Mouse (Mus musculus) heart, embryonic 12.5 days (tissue): ENCODE data around the gene Prr15l. TPM values are rescaled to one million over a fixed set of nuclear protein-coding genes. Genes with fewer than 3 reads are reported as not detected.
A peak's percentile ranks its signal among the peaks of the same experiment; 100 is the strongest.

Experiments
- ATAC-seq: fragments of 200-750 bp; cut with Nextera tagmentation; 2 replicates; pipeline ENCODE4 v1.8.0; 2017; ENCODE audit warnings: moderate TSS enrichment, moderate library complexity; ENCODE audit not compliant: insufficient number of reproducible peaks, low FRiP score
- H3K27ac ChIP-seq: fragments of 300-500 bp; sonication (generic); 2 replicates; pipeline ENCODE4 v1.5.1; 2016; ENCODE audit warnings: mild to moderate bottlenecking, moderate library complexity; ENCODE audit not compliant: poor library complexity, severe bottlenecking
- H3K27me3 ChIP-seq: fragments of 300-500 bp; sonication (generic); replicated peaks from 2 replicates; pipeline ENCODE4 v1.6.1; 2016; ENCODE audit warnings: mild to moderate bottlenecking, moderate library complexity
- H3K36me3 ChIP-seq: fragments of 300-500 bp; sonication (generic); 2 replicates; pipeline ENCODE4 v1.6.1; 2016; ENCODE audit warnings: mild to moderate bottlenecking, moderate library complexity
- H3K4me1 ChIP-seq: fragments of 300-500 bp; sonication (generic); replicated peaks from 2 replicates; pipeline ENCODE4 v1.6.1; 2016; ENCODE audit warnings: mild to moderate bottlenecking
- H3K4me2 ChIP-seq: fragments of 300-500 bp; sonication (generic); 2 replicates; pipeline ENCODE4 v1.6.1; 2016; ENCODE audit warnings: mild to moderate bottlenecking, moderate library complexity
- H3K4me3 ChIP-seq: fragments of 300-500 bp; sonication (generic); 2 replicates; pipeline ENCODE4 v1.5.1; 2016; ENCODE audit warnings: mild to moderate bottlenecking
- H3K9ac ChIP-seq: fragments of 300-500 bp; sonication (generic); 2 replicates; pipeline ENCODE4 v1.6.1; 2016; ENCODE audit warnings: mild to moderate bottlenecking, moderate library complexity
- H3K9me3 ChIP-seq: fragments of 300-500 bp; sonication (generic); replicated peaks from 2 replicates; pipeline ENCODE4 v1.6.1; 2016; ENCODE audit warnings: mild to moderate bottlenecking, moderate library complexity
- WGBS: fragments of 180-500 bp; shearing (Covaris S2); methylation state at CpG from one replicate; pipeline ENCODE4 v1.1.7; 2016; 5-methylcytosine and 5-hydroxymethylcytosine counted together
- polyA plus RNA-seq: library from polyadenylated mRNA; unstranded; fragments of >200 nt; fragmentation: Nextera tagmentation; extraction: Ambion mirVana; gene quantifications from 2 replicates; pipeline ENCODE4 v1.2.1, GENCODE M21; 2016

Gene Prr15l
- polyA plus RNA-seq, 1 experiment from 2014 or later, result 0.46 TPM

DNA sequence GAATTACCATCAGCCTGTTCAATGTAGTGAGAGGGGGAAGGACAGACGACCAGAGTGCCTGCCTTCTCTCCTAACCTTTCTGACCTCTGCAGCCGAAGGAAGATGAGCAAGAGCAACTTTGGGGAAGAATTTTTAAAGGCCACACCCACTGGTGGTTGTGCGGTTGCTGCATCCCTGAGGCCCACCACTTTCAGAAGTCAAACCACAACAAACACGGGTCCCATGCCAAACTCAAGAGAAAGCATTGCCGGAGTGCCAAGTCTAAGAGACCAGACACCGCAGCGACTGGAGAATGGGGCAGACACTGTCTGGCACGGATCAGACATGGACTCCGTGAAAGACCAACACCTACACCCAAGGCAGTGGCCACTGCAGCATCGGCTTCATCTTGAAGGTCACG is 3.0 kb upstream of the Prr15l start:
- Histone ChIP-seq H3K27me3 (peaks cover 30% of the 10 kb centered on the region), H3K9ac (no peak overlapping the region), H3K9me3 (no peaks in the 10 kb centered on the region), H3K27ac (no peak overlapping the region), H3K4me2 (no peak overlapping the region), H3K36me3 (no peaks in the 10 kb centered on the region), H3K4me1 (peaks cover 4% of the 10 kb centered on the region; the same call in 1 of the 2 replicates), H3K4me3 (no peak overlapping the region)
- no peak for ATAC-seq
- WGBS, result 72% methylated on average over 11 of the region's 11 CpGs

DNA sequence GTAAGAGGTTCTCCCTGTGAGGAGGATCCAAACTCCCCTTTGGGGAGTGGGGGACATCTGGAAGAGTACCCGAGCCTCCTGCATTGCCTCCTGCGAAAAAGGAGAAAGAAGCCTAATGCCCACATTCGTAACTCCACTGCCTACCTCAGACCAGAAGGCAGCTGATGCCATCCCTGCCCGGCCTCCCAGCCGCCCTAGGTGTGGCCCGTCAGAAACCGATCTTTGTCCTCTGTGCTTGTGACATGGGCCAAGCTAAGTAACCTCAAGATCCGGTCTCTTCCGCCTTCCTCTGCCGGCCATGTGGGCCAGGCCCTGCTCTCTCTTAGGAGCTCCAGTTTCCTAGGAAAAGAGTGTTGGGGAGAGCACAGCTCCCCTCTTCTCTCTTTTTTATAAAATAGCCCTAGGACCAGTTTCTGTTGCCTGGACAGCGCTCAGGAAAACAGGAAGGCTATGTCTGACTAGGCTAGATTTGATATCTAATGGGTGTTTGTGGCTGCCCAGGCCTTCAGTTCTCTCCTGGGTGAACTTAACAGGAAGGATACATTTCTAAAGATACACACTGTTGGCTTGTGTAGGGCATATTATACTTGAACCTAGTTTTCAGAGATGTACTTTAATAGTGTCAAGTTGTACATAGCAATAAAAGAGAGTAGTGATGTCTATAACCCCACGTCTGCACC is 2.3 kb upstream of the Prr15l start:
- no peak overlapping the region for H3K27ac ChIP-seq
- H3K4me3 ChIP-seq, result no peak overlapping the region
- no peak overlapping the region for H3K4me2 ChIP-seq
- no peak overlapping the region for H3K9ac ChIP-seq
- WGBS, result 79% methylated on average over 12 of the region's 12 CpGs
- H3K27me3 ChIP-seq, result peaks cover 36% of the 10 kb centered on the region
- no peak for ATAC-seq
- H3K36me3 ChIP-seq, result no peaks in the 10 kb centered on the region
- no peaks in the 10 kb centered on the region for H3K9me3 ChIP-seq
- H3K4me1 ChIP-seq, result peaks cover 4% of the 10 kb centered on the region; the same call in 1 of the 2 replicates

DNA sequence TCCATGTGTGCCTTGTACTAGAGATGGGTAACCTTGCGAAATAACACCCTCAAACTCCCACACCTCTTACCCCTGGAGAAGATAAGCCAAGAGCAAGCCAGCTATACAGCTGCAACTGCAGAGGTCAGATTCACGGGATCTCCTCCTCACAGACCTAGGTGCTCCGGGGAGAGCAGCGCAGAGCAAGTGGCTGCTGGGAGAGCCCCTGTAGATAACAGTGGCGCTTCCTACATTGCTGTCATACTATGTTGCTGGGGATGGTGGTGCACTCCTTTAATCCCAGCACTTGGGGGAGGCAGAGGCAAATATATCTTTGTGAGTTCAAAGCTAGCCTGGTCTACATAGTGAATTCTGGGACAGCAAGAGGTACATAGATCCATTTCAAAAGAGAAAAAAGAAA is 1.3 kb upstream of the Prr15l start:
- Histone ChIP-seq H3K4me1 (peaks cover 7% of the 10 kb centered on the region; the same call in 1 of the 2 replicates), H3K4me2 (no peak overlapping the region), H3K9me3 (no peaks in the 10 kb centered on the region), H3K4me3 (no peak overlapping the region), H3K36me3 (no peaks in the 10 kb centered on the region), H3K27me3 (peaks cover 35% of the 10 kb centered on the region), H3K27ac (no peak overlapping the region), H3K9ac (no peak overlapping the region)
- WGBS, result 58% methylated on average over 5 of the region's 5 CpGs
- peak; percentile 50; the same call in 1 of the 2 replicates for ATAC-seq

DNA sequence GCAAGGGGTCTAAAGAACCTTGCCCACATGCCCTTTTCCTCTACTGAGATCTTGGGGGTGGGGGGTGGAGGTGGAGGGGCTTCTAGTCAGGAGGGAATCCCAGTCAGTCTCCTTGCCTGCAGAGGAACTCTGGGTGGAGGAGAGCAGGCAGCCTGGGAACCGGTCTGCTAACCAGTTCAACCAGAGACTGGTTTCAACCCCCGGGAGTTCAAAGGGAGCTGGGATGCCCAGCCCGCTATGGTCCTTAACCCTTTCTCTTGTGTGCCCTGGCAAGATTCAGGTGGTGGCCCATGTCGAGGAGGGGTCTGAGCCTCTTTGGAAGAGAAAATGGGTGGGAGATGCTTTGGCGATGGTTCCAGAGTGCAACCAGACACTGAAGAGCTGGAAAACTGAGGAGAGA is 787 bp downstream of the Prr15l start:
- Histone ChIP-seq H3K4me2 (no peak overlapping the region), H3K4me1 (peaks cover 10% of the 10 kb centered on the region; the same call in 1 of the 2 replicates), H3K27me3 (peaks cover 35% of the 10 kb centered on the region), H3K27ac (no peak overlapping the region), H3K9me3 (no peaks in the 10 kb centered on the region), H3K36me3 (no peaks in the 10 kb centered on the region), H3K4me3 (no peak overlapping the region), H3K9ac (no peak overlapping the region)
- ATAC-seq, result no peak
- WGBS, result 10% methylated on average over 5 of the region's 5 CpGs

DNA sequence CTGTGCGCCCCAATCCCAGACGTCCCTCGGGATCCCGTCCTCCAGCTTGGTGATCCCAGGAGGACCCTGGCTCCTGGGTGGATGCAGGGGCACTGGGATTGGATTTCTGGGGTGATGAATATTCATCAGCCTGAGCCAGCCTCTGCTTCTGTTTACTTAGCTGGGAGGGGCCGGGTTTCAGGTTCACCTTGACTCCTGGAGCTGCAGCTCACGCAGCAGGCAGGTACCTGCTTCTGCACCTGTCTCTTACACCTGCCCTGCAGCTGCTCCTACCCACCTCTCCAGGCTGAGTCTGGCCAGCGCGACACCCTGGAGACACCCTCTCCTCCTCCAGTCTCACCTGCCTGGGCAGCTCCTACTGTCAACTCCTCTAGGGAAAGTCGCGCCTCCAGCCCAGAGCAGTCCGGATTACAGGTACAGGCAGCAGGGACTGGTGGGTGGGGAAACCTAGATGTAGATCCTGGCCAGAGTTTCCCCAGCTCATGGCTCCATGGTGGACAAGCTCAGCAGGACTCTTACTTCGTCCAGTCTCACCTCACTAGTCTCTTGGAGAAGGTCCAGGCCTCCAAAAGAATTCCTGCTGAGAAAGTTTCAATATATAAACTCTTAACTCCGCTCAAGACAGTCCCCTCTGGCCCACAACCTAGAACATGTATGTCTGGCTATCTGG is 1.3 kb downstream of the Prr15l start:
- 19% methylated on average over 13 of the region's 13 CpGs for WGBS

DNA sequence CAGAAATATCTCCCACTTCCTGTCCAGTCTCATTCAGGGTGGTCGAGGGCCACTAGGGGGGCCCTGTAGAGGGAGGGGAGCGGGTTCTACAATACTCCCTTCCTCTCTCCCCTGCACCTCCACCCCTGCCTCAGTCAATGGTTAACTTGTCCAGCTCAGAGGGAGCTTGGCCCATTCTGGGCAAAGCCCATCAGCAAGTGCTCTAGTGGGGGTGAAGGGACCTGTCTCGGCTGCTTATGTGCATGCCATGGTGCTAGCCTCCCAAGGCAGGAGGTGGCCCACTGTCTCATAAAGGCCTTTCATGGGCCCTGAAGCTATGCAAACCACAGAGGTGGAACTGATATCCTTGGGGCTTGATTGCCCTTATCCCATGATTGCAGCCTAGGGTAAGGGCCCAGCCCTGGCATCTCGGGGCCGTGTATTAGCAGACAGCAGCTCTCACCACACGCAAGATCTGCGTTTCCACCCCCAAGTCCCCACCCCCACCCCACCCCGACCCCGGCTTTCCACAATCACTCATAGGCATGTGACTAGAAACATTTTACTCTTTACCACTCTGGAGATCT is 1.9 kb downstream of the Prr15l start:
- Histone ChIP-seq H3K4me3 (no peak overlapping the region), H3K36me3 (no peaks in the 10 kb centered on the region), H3K4me1 (peaks cover 15% of the 10 kb centered on the region; the same call in 1 of the 2 replicates), H3K9ac (no peak overlapping the region), H3K27ac (no peak overlapping the region), H3K4me2 (no peak overlapping the region), H3K27me3 (peaks cover 35% of the 10 kb centered on the region), H3K9me3 (no peaks in the 10 kb centered on the region)
- ATAC-seq, result no peak
- 62% methylated on average over 9 of the region's 9 CpGs for WGBS

More for the DNA sequence above, 1.3 kb downstream of the Prr15l start:
- Histone ChIP-seq H3K36me3 (no peaks in the 10 kb centered on the region), H3K4me3 (no peak overlapping the region), H3K9me3 (no peaks in the 10 kb centered on the region), H3K27ac (no peak overlapping the region), H3K4me1 (peaks cover 10% of the 10 kb centered on the region; the same call in 1 of the 2 replicates), H3K27me3 (peaks cover 35% of the 10 kb centered on the region), H3K9ac (no peak overlapping the region), H3K4me2 (no peak overlapping the region)
- no peak for ATAC-seq

DNA sequence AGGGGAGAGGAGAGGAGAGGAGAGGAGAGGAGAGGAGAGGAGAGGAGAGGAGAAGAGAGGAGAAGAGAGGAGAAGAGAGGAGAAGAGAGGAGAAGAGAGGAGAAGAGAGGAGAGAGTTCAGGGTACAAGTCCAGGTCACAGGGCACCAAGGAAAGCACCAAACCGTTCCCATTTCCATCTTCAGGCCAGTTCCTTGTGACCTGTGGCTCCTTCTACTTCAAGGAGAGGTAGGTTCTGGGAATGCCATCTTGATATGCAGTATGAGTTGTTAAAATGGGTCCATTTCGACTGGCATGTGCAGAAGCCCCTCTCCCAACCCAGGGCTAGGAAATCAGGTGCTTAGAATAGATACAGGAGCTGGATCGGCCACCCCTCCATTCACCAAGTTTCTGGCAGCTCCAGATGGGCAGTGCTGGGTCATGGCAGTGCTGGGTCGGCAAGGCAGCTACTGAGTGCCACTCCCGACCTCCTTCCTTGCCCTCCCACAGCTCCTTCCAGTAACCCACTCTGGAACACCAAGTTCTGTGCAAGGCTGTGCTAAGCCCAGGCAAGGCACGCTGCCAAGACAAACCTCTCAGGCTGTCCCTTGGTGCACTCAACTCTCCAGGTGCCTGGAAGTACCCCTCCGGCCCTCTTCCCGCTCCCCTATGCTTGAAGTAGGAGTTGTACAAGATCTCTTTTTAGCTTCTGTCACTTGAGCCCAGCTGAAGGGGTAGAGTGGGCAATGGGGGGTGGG is 3.6 kb downstream of the Prr15l start:
- no peak overlapping the region for H3K4me3 ChIP-seq
- 42% methylated on average over 8 of the region's 8 CpGs for WGBS

DNA sequence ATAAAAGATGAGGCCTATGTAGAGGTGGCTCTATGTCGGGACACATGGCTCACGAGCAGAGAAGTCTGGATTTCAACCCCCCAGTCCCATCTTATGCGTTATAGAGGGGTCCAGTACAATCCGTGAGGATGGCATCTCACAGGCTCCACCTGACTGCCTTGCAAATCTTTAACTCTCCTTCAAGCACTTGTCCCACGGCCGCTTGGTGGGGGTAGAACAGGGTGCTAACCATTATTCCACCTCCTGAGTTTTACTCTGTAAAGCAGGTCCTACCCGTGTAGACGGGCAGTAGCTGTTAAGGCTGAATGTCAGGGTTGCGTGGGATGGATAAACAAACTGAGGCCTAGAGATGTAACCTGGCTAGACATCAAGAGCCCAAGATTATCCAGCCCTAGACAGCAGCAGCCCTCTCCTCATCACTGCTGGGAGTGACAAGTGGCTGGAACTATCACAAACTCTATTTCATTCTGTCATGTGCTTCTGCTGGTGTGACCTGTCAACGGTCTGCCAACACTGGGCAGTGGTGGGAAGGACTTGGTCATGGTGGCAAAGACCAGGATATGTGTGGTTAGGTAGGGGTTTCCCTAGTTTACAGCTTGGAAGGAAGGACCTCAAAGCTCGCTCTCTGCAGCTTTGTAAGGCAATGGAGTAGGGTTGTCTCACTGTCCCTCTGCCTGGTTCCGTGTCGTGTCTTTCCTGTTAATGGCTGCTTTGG is 5.8 kb downstream of the Prr15l start:
- H3K27me3 ChIP-seq, result peaks cover 19% of the 10 kb centered on the region
- no peak overlapping the region for H3K4me3 ChIP-seq
- H3K27ac ChIP-seq, result no peak overlapping the region
- H3K36me3 ChIP-seq, result no peaks in the 10 kb centered on the region
- H3K4me1 ChIP-seq, result peaks cover 16% of the 10 kb centered on the region; the same call in 1 of the 2 replicates
- no peak for ATAC-seq
- no peak overlapping the region for H3K4me2 ChIP-seq
- 85% methylated on average over 13 of the region's 13 CpGs for WGBS
- H3K9ac ChIP-seq, result no peak overlapping the region
- H3K9me3 ChIP-seq, result no peaks in the 10 kb centered on the region

More for the DNA sequence above, 3.6 kb downstream of the Prr15l start:
- H3K27me3 ChIP-seq, result peaks cover 35% of the 10 kb centered on the region
- no peaks in the 10 kb centered on the region for H3K9me3 ChIP-seq
- no peak overlapping the region for H3K27ac ChIP-seq
- ATAC-seq, result no peak
- H3K36me3 ChIP-seq, result no peaks in the 10 kb centered on the region
- H3K9ac ChIP-seq, result no peak overlapping the region
- H3K4me1 ChIP-seq, result peaks cover 16% of the 10 kb centered on the region; the same call in 1 of the 2 replicates
- no peak overlapping the region for H3K4me2 ChIP-seq

DNA sequence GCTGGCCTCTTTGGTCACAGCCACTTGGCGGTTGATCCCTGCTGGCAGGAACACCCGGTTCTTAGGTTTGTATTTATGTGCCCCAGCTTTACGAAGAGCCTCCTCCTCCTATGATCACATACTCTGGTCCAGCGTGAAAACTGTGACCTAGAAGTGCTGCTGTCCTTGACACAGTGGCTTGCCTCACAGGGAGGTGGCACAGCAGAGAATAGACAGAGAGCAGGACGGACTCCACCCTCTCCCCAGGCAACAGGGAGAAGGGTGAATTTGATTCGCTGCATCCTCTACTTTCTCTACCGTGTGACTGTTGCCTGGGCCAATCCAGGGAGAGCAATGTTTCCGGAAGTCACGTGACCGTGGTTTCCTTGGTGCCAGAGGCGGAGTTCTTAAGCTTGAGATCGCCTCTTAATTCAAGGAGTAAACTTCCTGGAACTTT is 7.0 kb downstream of the Prr15l start:
- H3K36me3 ChIP-seq, result no peaks in the 10 kb centered on the region
- peak overlapping the region; percentile 2; the same call in 1 of the 2 replicates for H3K4me3 ChIP-seq
- no peak overlapping the region for H3K9ac ChIP-seq
- peaks cover 12% of the 10 kb centered on the region; the same call in 1 of the 2 replicates for H3K4me1 ChIP-seq
- no peaks in the 10 kb centered on the region for H3K9me3 ChIP-seq
- peaks cover 7% of the 10 kb centered on the region for H3K27me3 ChIP-seq
- ATAC-seq, result peak; percentile 94
- H3K4me2 ChIP-seq, result peak overlapping the region; percentile 52
- 21% methylated on average over 12 of the region's 12 CpGs for WGBS
- peak overlapping the region; percentile 15; the same call in 1 of the 2 replicates for H3K27ac ChIP-seq

DNA sequence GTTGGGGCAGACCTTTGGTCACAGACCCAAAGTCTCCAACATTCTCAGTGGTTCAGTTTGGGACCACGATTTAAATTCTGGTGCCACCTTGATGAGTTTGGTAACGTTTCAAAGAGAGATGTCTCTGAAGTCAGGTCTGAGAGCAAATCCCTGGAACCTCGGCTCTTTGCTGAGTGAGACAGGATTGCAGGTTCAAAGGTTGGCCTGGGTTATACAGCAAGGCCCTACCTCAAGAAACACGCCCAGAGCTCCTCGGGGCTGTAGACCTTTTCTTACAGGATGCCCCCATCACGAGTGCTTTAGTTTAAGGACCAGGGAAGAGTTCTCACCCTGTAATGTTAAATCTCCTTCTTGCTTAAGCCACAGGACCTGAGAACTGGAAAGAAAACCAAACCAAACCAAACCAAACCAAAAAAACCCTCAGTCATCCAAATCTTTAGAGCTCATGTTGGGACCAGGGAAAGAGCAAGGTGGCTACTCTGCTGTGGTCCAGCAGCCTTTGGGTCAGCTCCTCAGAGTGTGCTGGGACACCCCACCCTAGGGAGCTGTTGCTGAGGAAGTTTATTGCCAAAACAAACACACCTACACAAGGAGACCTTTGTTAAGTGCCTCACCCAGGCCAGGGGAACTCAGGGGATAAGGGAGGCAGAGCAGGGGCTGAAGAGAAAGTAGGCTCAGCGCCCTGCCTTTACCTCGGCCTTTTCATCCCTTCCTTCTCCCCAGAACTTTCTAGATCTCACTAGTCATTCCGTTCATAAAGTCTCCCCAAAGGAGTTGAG is 8.2 kb downstream of the Prr15l start:
- H3K9me3 ChIP-seq, result no peaks in the 10 kb centered on the region
- no peak overlapping the region for H3K27ac ChIP-seq
- no peaks in the 10 kb centered on the region for H3K27me3 ChIP-seq
- H3K4me1 ChIP-seq, result peaks cover 12% of the 10 kb centered on the region; the same call in 1 of the 2 replicates
- H3K9ac ChIP-seq, result no peak overlapping the region
- 0 out of 2 replicates have a peak, but pooled peaks cover 3% of the 10 kb centered on the region for H3K36me3 ChIP-seq
- 76% methylated on average over 9 of the region's 9 CpGs for WGBS
- no peak for ATAC-seq
- H3K4me3 ChIP-seq, result no peak overlapping the region
- no peak overlapping the region for H3K4me2 ChIP-seq
